Mouse (Mus musculus) MEL (cell line): ENCODE results near the gene Il4ra.

ENCODE experiments used
- CTCF ChIP-seq, 3 experiments: IDR thresholded peaks in 2 of 3; conservative IDR thresholded peaks in 1 of 3; 2 replicates each; pipeline ENCODE4 v1.5.1; 2011 to 2012; ENCODE audit warnings: low read length in 3 of 3, low read depth in 2 of 3, mild to moderate bottlenecking in 2 of 3, improper control_type of control experiment in 1 of 3, inconsistent platforms in 1 of 3, mixed read lengths in 1 of 3, moderate library complexity in 1 of 3; ENCODE audit not compliant: control insufficient read depth in 1 of 3, insufficient read depth in 1 of 3, poor library complexity in 1 of 3, severe bottlenecking in 1 of 3
- NELFE ChIP-seq: IDR thresholded peaks from 2 replicates; pipeline ENCODE4 v1.6.1; 2011; ENCODE audit warnings: low read depth, low read length, improper control_type of control experiment
- POLR2AphosphoS2 ChIP-seq: IDR thresholded peaks from 2 replicates; pipeline ENCODE4 v1.6.1; 2011; ENCODE audit warnings: low read length, improper control_type of control experiment
- UBTF ChIP-seq: IDR thresholded peaks from 2 replicates; pipeline ENCODE4 v1.6.1; 2012; ENCODE audit warnings: low read depth, mild to moderate bottlenecking, inconsistent platforms, low read length, improper control_type of control experiment, moderate library complexity, borderline replicate concordance; ENCODE audit not compliant: insufficient read depth

- no peak for TF ChIP-seq NELFE
- TF ChIP-seq UBTF, result no peak
- no peak for TF ChIP-seq POLR2AphosphoS2
- TF ChIP-seq CTCF (IDR thresholded peaks at IDR 0.05 in 2 of 3, conservative IDR thresholded peaks at IDR 0.05 in 1 of 3; ENCODE audit: control insufficient read depth in 1 of 3, insufficient read depth in 1 of 3, low read depth in 2 of 3, low read length in 3 of 3, poor library complexity in 1 of 3, severe bottlenecking in 1 of 3), result peak; percentile 92 to 99 (median 97)
Observed at GRCm38 (mm10) chr7:125581317-125581672, 29.4 kb downstream of the Il4ra start.
